Mouse (Mus musculus) kidney, postnatal 10 days (tissue): ENCODE data around the gene Usp9x.

Experiments used
- DNase-seq: peaks from one replicate; pipeline ENCODE4 v3.0.0; 2021; ENCODE audit warnings: mixed read lengths

Gene Usp9x

GRCm38 (mm10) chrX:13071241-13071775 is at the start of gene Usp9x:
TSS of gene Usp9x (plus strand) at chrX:13071498.
- DNase-seq = peak; percentile 93

GRCm38 (mm10) chrX:13022547-13023310 is 48.6 kb upstream of the Usp9x start:
- no peak for DNase-seq

- no peak for DNase-seq
Observed at GRCm38 (mm10) chrX:13024539-13025202, 46.6 kb upstream of the Usp9x start.

- DNase-seq = peak; percentile 9
Observed at GRCm38 (mm10) chrX:13025286-13025685, 46.0 kb upstream of the Usp9x start.

GRCm38 (mm10) chrX:13028156-13028555 is 43.1 kb upstream of the Usp9x start:
- DNase-seq = no peak

GRCm38 (mm10) chrX:13029996-13030395 is 41.3 kb upstream of the Usp9x start:
- DNase-seq = no peak

- DNase-seq = no peak
Observed at GRCm38 (mm10) chrX:13037085-13037484, 34.2 kb upstream of the Usp9x start.

- DNase-seq = no peak
Observed at GRCm38 (mm10) chrX:13039211-13039610, 32.1 kb upstream of the Usp9x start.

GRCm38 (mm10) chrX:13040391-13040790 is 30.9 kb upstream of the Usp9x start:
- no peak for DNase-seq

- peak; percentile 96 for DNase-seq
Observed at GRCm38 (mm10) chrX:13041630-13042129, 29.6 kb upstream of the Usp9x start.

- DNase-seq = no peak
Observed at GRCm38 (mm10) chrX:13043780-13044179, 27.5 kb upstream of the Usp9x start.

GRCm38 (mm10) chrX:13044666-13045065 is 26.6 kb upstream of the Usp9x start:
- no peak for DNase-seq

GRCm38 (mm10) chrX:13046893-13047435 is 24.3 kb upstream of the Usp9x start:
- DNase-seq = no peak

- DNase-seq = peak; percentile 52
Observed at GRCm38 (mm10) chrX:13047631-13048345, 23.5 kb upstream of the Usp9x start.

- DNase-seq = no peak
Observed at GRCm38 (mm10) chrX:13054612-13055011, 16.7 kb upstream of the Usp9x start.

GRCm38 (mm10) chrX:13061961-13062360 is 9.3 kb upstream of the Usp9x start:
- DNase-seq = no peak

- no peak for DNase-seq
Observed at GRCm38 (mm10) chrX:13064273-13064925, 6.9 kb upstream of the Usp9x start.

- no peak for DNase-seq
Observed at GRCm38 (mm10) chrX:13070206-13070572, 1.1 kb upstream of the Usp9x start.

GRCm38 (mm10) chrX:13070573-13071240 is 591 bp upstream of the Usp9x start:
- peak; percentile 95 for DNase-seq

GRCm38 (mm10) chrX:13071776-13072460 is 620 bp downstream of the Usp9x start:
- DNase-seq = peak; percentile 79

GRCm38 (mm10) chrX:13072461-13072982 is 1.2 kb downstream of the Usp9x start:
- DNase-seq = peak; percentile 84
